Mouse (Mus musculus) liver (tissue): ENCODE results near the gene Gm27179.
"Not testable (repeated sequence)": the region's sequence is repeated elsewhere in the genome, so short reads cannot be mapped to it uniquely, and the experiment has no call there.

Experiments
- DNase-seq: peaks from one replicate; pipeline ENCODE4 v3.0.0-alpha.2; 2020; ENCODE audit warnings: mixed read lengths

Gm27179 gene

GRCm38 (mm10) chr14:69473322-69473721, 39.0 kb downstream of the Gm27179 start:
- DNase-seq: not testable (repeated sequence)

- not testable (repeated sequence) for DNase-seq
Measured at GRCm38 (mm10) chr14:69470122-69470708, 42.1 kb downstream of the Gm27179 start.

GRCm38 (mm10) chr14:69467612-69468366, 44.6 kb downstream of the Gm27179 start:
- DNase-seq: not testable (repeated sequence)

GRCm38 (mm10) chr14:69464465-69464864, 47.9 kb downstream of the Gm27179 start:
- not testable (repeated sequence) for DNase-seq
